In genomic region chr14:121239386-121239785, GRCm38 (mm10) we compare ENCODE assay signal across 23 mouse cellular contexts.
A peak's percentile ranks its signal among the peaks of the same experiment; 100 is the strongest.
DNase-seq lines count a peak whose midpoint lies in the region; ATAC-seq and TF ChIP-seq lines count a peak whose summit lies in the region.
"Had no signal": no experiment of that assay in that cellular context is flagged by ENCODE, and none has a peak within 500 bp of the region (broad histone marks: within the 10 kb centered on the region; RNA-seq: fewer than 3 reads in every experiment).

No protein-coding gene starts in this region.

- no peaks in the 10 kb centered on the region for H3K27me3 ChIP-seq in lung, embryonic 14.5 days (ENCODE audit: insufficient read depth, low read length)
- no peaks in the 10 kb centered on the region for H3K27me3 ChIP-seq in C2C12 (ENCODE audit: control insufficient read depth, insufficient read depth, insufficient read length)
- H3K27me3 ChIP-seq in intestine, embryonic 15.5 days (replicated peaks): no peaks in the 10 kb centered on the region
- no peaks in the 10 kb centered on the region for H3K27me3 ChIP-seq in stomach, embryonic 15.5 days (replicated peaks)
- H3K27me3 ChIP-seq: embryonic facial prominence, embryonic 12.5 days; forebrain, embryonic 13.5 days; limb, embryonic 13.5 days; liver, embryonic 15.5 days; midbrain, embryonic 12.5 days had no signal

- no peak overlapping the region for H3K27ac ChIP-seq in lung, embryonic 14.5 days (ENCODE audit: low read depth)
- no peak overlapping the region for H3K27ac ChIP-seq in intestine, embryonic 15.5 days
- H3K27ac ChIP-seq in stomach, embryonic 15.5 days: no peak overlapping the region
- H3K27ac ChIP-seq: embryonic facial prominence, embryonic 12.5 days; forebrain, embryonic 13.5 days; gastrocnemius, adult 2 months; limb, embryonic 13.5 days; liver, embryonic 15.5 days; midbrain, embryonic 12.5 days had no signal

- H3ac ChIP-seq in C2C12 (ENCODE audit: control insufficient read depth, insufficient read length, low read depth): no peak overlapping the region

- no peak for TF ChIP-seq POLR2A in lung, adult 2 months (IDR thresholded peaks at IDR 0.05; ENCODE audit: borderline replicate concordance, extremely low read depth, low read depth, low read length)

- no peaks in the 10 kb centered on the region for H3K79me3 ChIP-seq in C2C12 (ENCODE audit: low read depth)

- no peak overlapping the region for H3K4me3 ChIP-seq in lung, embryonic 14.5 days (ENCODE audit: low read depth, low read length)
- no peak overlapping the region for H3K4me3 ChIP-seq in lung, adult 2 months (replicated peaks; ENCODE audit: extremely low read depth, low read depth, low read length)
- H3K4me3 ChIP-seq in C2C12 (ENCODE audit: insufficient read depth, poor library complexity, severe bottlenecking): no peak overlapping the region
- no peak overlapping the region for H3K4me3 ChIP-seq in intestine, embryonic 15.5 days (replicated peaks)
- H3K4me3 ChIP-seq in stomach, embryonic 15.5 days (replicated peaks): no peak overlapping the region
- H3K4me3 ChIP-seq: embryonic facial prominence, embryonic 12.5 days; erythroblast, embryonic 14.5 days; forebrain, embryonic 13.5 days; gastrocnemius, adult 2 months; limb, embryonic 13.5 days; liver, embryonic 15.5 days; midbrain, embryonic 12.5 days had no signal

- peak; percentile 31 for DNase-seq in lung, embryonic 14.5 days
- no peak for DNase-seq in lung, adult 2 months
- no peak for DNase-seq in heart, adult 18-20 months
- no peak for DNase-seq in spleen, postnatal 14 days (ENCODE audit: low spot score in 2 of 2)
- DNase-seq: B cell, adult 2 months; cerebellum, adult 2 months; cerebellum, postnatal 25 days; gastrocnemius, adult 2 months; kidney, adult 18-20 months; layer of hippocampus, adult 9-11 months; thymus, postnatal 14 days had no signal

- peak; percentile 71 for ATAC-seq in lung, embryonic 14.5 days (ENCODE audit: insufficient read depth)
- ATAC-seq in intestine, embryonic 15.5 days: peak; percentile 77
- peak; percentile 77; the same call in 1 of the 2 replicates for ATAC-seq in stomach, embryonic 15.5 days (ENCODE audit: insufficient read depth, low FRiP score, low read depth)
- ATAC-seq in inflammation-experienced regulatory T-cells, adult 6 months: no peak
- ATAC-seq: forebrain, embryonic 13.5 days; hindbrain, embryonic 16.5 days had no signal

- 32% methylated on average over 8 of the region's 8 CpGs for WGBS in lung, embryonic 14.5 days
- WGBS in lung, adult 2 months: 23% methylated on average over 8 of the region's 8 CpGs
- WGBS in intestine, embryonic 15.5 days: 35% methylated on average over 8 of the region's 8 CpGs
- 25% methylated on average over 8 of the region's 8 CpGs for WGBS in stomach, embryonic 15.5 days

- no peaks in the 10 kb centered on the region for H3K79me2 ChIP-seq in C2C12 (ENCODE audit: control insufficient read depth, insufficient read depth)

- no peak for TF ChIP-seq CTCF in lung, embryonic 14.5 days (IDR thresholded peaks at IDR 0.05; ENCODE audit: low read depth)
- no peak for TF ChIP-seq CTCF in lung, adult 2 months (IDR thresholded peaks at IDR 0.05; ENCODE audit: insufficient read depth, low read length)
- no peak for TF ChIP-seq CTCF in C2C12 (IDR thresholded peaks at IDR 0.05; ENCODE audit: control insufficient read depth, insufficient read depth, insufficient read length)

- H3K4me2 ChIP-seq in lung, embryonic 14.5 days: no peak overlapping the region
- no peak overlapping the region for H3K4me2 ChIP-seq in intestine, embryonic 15.5 days (replicated peaks)
- no peak overlapping the region for H3K4me2 ChIP-seq in stomach, embryonic 15.5 days
- H3K4me2 ChIP-seq: embryonic facial prominence, embryonic 12.5 days; forebrain, embryonic 13.5 days; heart, embryonic 11.5 days; limb, embryonic 13.5 days; liver, embryonic 15.5 days; midbrain, embryonic 12.5 days had no signal

- no peaks in the 10 kb centered on the region for H3K4me1 ChIP-seq in lung, embryonic 14.5 days (ENCODE audit: insufficient read depth)
- peaks cover 6% of the 10 kb centered on the region; the same call in 1 of the 2 replicates for H3K4me1 ChIP-seq in lung, adult 2 months (ENCODE audit: control insufficient read depth, insufficient read depth, low read length)
- H3K4me1 ChIP-seq in intestine, embryonic 15.5 days (replicated peaks): no peaks in the 10 kb centered on the region
- peaks cover 9% of the 10 kb centered on the region for H3K4me1 ChIP-seq in stomach, embryonic 15.5 days

- H3K36me3 ChIP-seq in lung, embryonic 14.5 days (ENCODE audit: insufficient read depth): peaks cover 71% of the 10 kb centered on the region
- H3K36me3 ChIP-seq in C2C12 (ENCODE audit: control insufficient read depth, insufficient read depth): peaks cover 70% of the 10 kb centered on the region
- peaks cover 17% of the 10 kb centered on the region for H3K36me3 ChIP-seq in intestine, embryonic 15.5 days
- H3K36me3 ChIP-seq in stomach, embryonic 15.5 days: peaks cover 13% of the 10 kb centered on the region

- H3K9me3 ChIP-seq in lung, embryonic 14.5 days (ENCODE audit: low read depth, low read length): no peaks in the 10 kb centered on the region
- H3K9me3 ChIP-seq in intestine, embryonic 15.5 days: no peaks in the 10 kb centered on the region
- no peaks in the 10 kb centered on the region for H3K9me3 ChIP-seq in stomach, embryonic 15.5 days
- H3K9me3 ChIP-seq: embryonic facial prominence, embryonic 12.5 days; forebrain, embryonic 13.5 days; limb, embryonic 13.5 days; liver, embryonic 15.5 days; midbrain, embryonic 12.5 days had no signal

- H3K9ac ChIP-seq in lung, embryonic 14.5 days: no peak overlapping the region
- H3K9ac ChIP-seq in intestine, embryonic 15.5 days: no peak overlapping the region
- H3K9ac ChIP-seq in stomach, embryonic 15.5 days: no peak overlapping the region
- H3K9ac ChIP-seq: embryonic facial prominence, embryonic 12.5 days; forebrain, embryonic 13.5 days; limb, embryonic 13.5 days; liver, embryonic 15.5 days; midbrain, embryonic 12.5 days had no signal

TF ChIP-seq in C2C12, 6 proteins besides CTCF, POLR2A, EP300 and RAD21:
- TF ChIP-seq USF1 (IDR thresholded peaks at IDR 0.05; ENCODE audit: low read depth) (no peak), MAX (IDR thresholded peaks at IDR 0.05) (no peak), CEBPB (IDR thresholded peaks at IDR 0.05; ENCODE audit: low read depth) (peak; percentile 89), MYOG (IDR thresholded peaks at IDR 0.05; ENCODE audit: control insufficient read depth, extremely low read depth, insufficient read length) (no peak), MYOD1 (IDR thresholded peaks at IDR 0.05; ENCODE audit: control insufficient read depth, insufficient read length, low read depth) (no peak), FOSL1 (IDR thresholded peaks at IDR 0.05; ENCODE audit: insufficient read depth, low read length, poor library complexity, severe bottlenecking) (no peak)
